Mouse (Mus musculus) MEL (cell line): ENCODE measurements at regions not wholly inside any gene's neighbourhood (a gene's known extent, or its start where the extent isn't known, plus 50 kb on each side); places are given as distances from the start of the nearest gene placed in this dataset.

ENCODE experiments used
- BHLHE40 ChIP-seq: IDR thresholded peaks from 2 replicates; pipeline ENCODE4 v1.6.1; 2012; ENCODE audit warnings: low read depth, mild to moderate bottlenecking, inconsistent platforms, low read length, improper control_type of control experiment, borderline replicate concordance
- CHD2 ChIP-seq: IDR thresholded peaks from 2 replicates; pipeline ENCODE4 v1.6.1; 2011; ENCODE audit warnings: low read length, improper control_type of control experiment
- CTCF ChIP-seq, 3 experiments: IDR thresholded peaks in 2 of 3; conservative IDR thresholded peaks in 1 of 3; 2 replicates each; pipeline ENCODE4 v1.5.1; 2011 to 2012; ENCODE audit warnings: low read length in 3 of 3, low read depth in 2 of 3, mild to moderate bottlenecking in 2 of 3, improper control_type of control experiment in 1 of 3, inconsistent platforms in 1 of 3, mixed read lengths in 1 of 3, moderate library complexity in 1 of 3; ENCODE audit not compliant: control insufficient read depth in 1 of 3, insufficient read depth in 1 of 3, poor library complexity in 1 of 3, severe bottlenecking in 1 of 3
- E2F4 ChIP-seq: IDR thresholded peaks from 2 replicates; pipeline ENCODE4 v1.6.1; 2011; ENCODE audit warnings: low read depth, low read length, improper control_type of control experiment, borderline replicate concordance
- EP300 ChIP-seq, 2 experiments: IDR thresholded peaks; 2 replicates each; pipeline ENCODE4 v1.6.1; 2011; ENCODE audit warnings: improper control_type of control experiment in 2 of 2, low read length in 2 of 2, low read depth in 1 of 2, mild to moderate bottlenecking in 1 of 2
- HCFC1 ChIP-seq: IDR thresholded peaks from 2 replicates; pipeline ENCODE4 v1.6.1; 2012; ENCODE audit warnings: low read depth, mild to moderate bottlenecking, inconsistent platforms, low read length, improper control_type of control experiment, moderate library complexity
- POLR2A ChIP-seq, 2 experiments: IDR thresholded peaks; 2 replicates each; pipeline ENCODE4 v1.6.1; 2011 to 2012; ENCODE audit warnings: low read length in 2 of 2, mild to moderate bottlenecking in 2 of 2, control low read depth in 1 of 2, improper control_type of control experiment in 1 of 2, low read depth in 1 of 2, moderate library complexity in 1 of 2; ENCODE audit not compliant: control insufficient read depth in 1 of 2, insufficient read depth in 1 of 2, poor library complexity in 1 of 2
- POLR2AphosphoS2 ChIP-seq: IDR thresholded peaks from 2 replicates; pipeline ENCODE4 v1.6.1; 2011; ENCODE audit warnings: low read length, improper control_type of control experiment
- SMC3 ChIP-seq: IDR thresholded peaks from 2 replicates; pipeline ENCODE4 v1.6.1; 2011; ENCODE audit warnings: low read depth, low read length, improper control_type of control experiment
- TAL1 ChIP-seq: IDR thresholded peaks from 2 replicates; pipeline ENCODE4 v1.6.1; 2012; ENCODE audit warnings: mild to moderate bottlenecking, inconsistent platforms, low read length, moderate library complexity, mixed read lengths
- UBTF ChIP-seq: IDR thresholded peaks from 2 replicates; pipeline ENCODE4 v1.6.1; 2012; ENCODE audit warnings: low read depth, mild to moderate bottlenecking, inconsistent platforms, low read length, improper control_type of control experiment, moderate library complexity, borderline replicate concordance; ENCODE audit not compliant: insufficient read depth
- USF1 ChIP-seq: IDR thresholded peaks from 2 replicates; pipeline ENCODE4 v1.6.1; 2014; ENCODE audit warnings: low read depth, mild to moderate bottlenecking, inconsistent platforms, low read length, improper control_type of control experiment, moderate library complexity

DNA sequence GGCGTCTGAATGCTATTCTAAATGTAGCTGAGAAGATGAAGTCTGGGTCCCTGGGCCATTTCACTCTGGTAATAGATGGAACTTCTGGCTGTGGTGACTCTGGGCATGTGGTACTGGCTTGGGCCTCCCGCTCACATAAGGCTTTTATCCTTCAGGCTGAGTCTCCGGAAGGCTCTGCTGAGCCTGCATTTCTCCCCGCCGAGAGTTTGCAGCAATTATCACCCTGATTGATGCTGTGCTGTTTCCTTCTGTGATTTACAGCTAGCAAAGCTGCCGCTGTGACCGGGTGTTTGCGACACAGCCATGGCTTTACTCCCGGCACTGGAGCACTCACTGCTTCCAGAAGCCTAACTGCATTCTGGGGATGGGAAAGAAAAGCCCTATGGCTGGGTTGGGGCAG is 171.9 kb downstream of the Adgrd1 start:
- TF ChIP-seq UBTF (no peak), CTCF (IDR thresholded peaks at IDR 0.05 in 2 of 3, conservative IDR thresholded peaks at IDR 0.05 in 1 of 3; ENCODE audit: control insufficient read depth in 1 of 3, insufficient read depth in 1 of 3, low read depth in 2 of 3, low read length in 3 of 3, poor library complexity in 1 of 3, severe bottlenecking in 1 of 3) (no peak), USF1 (no peak), EP300 (IDR thresholded peaks at IDR 0.05; ENCODE audit: low read depth in 1 of 2, low read length in 2 of 2) (no peak), BHLHE40 (no peak), POLR2A (IDR thresholded peaks at IDR 0.05; ENCODE audit: control insufficient read depth in 1 of 2, insufficient read depth in 1 of 2, low read depth in 1 of 2, low read length in 2 of 2, poor library complexity in 1 of 2) (no peak), TAL1 (no peak), SMC3 (no peak), POLR2AphosphoS2 (no peak), E2F4 (no peak), HCFC1 (no peak), CHD2 (no peak)
